Mouse (Mus musculus): ENCODE measurements at regions not wholly inside any gene's neighbourhood (a gene's known extent, or its start where the extent isn't known, plus 50 kb on each side); places are given as distances from the start of the nearest gene placed in this dataset.

DNA sequence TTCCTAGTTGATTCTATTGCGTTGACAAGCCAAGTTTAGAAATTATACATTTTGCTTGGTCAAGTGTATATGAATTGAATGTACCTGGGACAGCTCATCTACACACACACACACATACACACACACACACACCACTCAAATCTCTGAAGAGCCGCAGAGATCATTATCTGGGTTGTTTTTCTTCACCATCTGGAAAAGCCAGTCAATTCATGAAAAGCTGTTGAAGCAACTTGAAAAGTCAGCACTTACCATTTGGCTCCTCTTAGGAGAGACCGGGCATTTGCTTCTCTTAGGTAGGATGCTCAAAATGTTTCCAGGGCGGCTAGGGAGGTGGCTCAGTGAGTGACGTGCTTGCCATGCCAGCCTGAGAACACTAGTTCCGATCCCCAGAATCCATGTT lies 61.2 kb upstream of the Dars start:
- TF ChIP-seq CTCF (IDR thresholded peaks at IDR 0.05): no peak
- TF ChIP-seq EP300 (IDR thresholded peaks at IDR 0.05): no peak
